Mouse (Mus musculus): Measurements from ENCODE around the gene Il17rd. TPM values are rescaled to one million over a fixed set of nuclear protein-coding genes. Genes with fewer than 3 reads are reported as not detected.

The Il17rd gene
- polyA plus RNA-seq, 1 experiment from 2014 or later = 0.12 TPM

- Histone ChIP-seq H3K4me3 (ENCODE audit: low read depth, low read length) (no peak overlapping the region), H3K27ac (ENCODE audit: low read depth) (no peak overlapping the region), H3K9me3 (ENCODE audit: low read length) (no peaks in the 10 kb centered on the region), H3K36me3 (replicated peaks; ENCODE audit: insufficient read depth, low read length) (no peaks in the 10 kb centered on the region), H3K27me3 (ENCODE audit: insufficient read depth, low read length) (0 out of 2 replicates have a peak, but pooled peaks cover 2% of the 10 kb centered on the region), H3K9ac (replicated peaks) (no peak overlapping the region), H3K4me2 (ENCODE audit: low read depth, low read length) (no peak overlapping the region), H3K4me1 (ENCODE audit: insufficient read depth) (no peaks in the 10 kb centered on the region)
- TF ChIP-seq EP300 (IDR thresholded peaks at IDR 0.05; ENCODE audit: low read depth) (no peak), CTCF (IDR thresholded peaks at IDR 0.05; ENCODE audit: low read depth) (no peak)
- 48% methylated on average over 6 of the region's 6 CpGs for WGBS (ENCODE audit: insufficient replicate concordance)
- ATAC-seq (no peak), DNase-seq (no peak)
Measured at GRCm38 (mm10) chr14:27067866-27068271, 29.1 kb downstream of the Il17rd start.

- Histone ChIP-seq H3K4me3 (ENCODE audit: low read depth, low read length) (no peak overlapping the region), H3K4me1 (ENCODE audit: insufficient read depth) (no peaks in the 10 kb centered on the region), H3K9me3 (ENCODE audit: low read length) (no peaks in the 10 kb centered on the region), H3K9ac (replicated peaks) (no peak overlapping the region), H3K27ac (ENCODE audit: low read depth) (no peak overlapping the region), H3K36me3 (replicated peaks; ENCODE audit: insufficient read depth, low read length) (no peaks in the 10 kb centered on the region), H3K27me3 (ENCODE audit: insufficient read depth, low read length) (0 out of 2 replicates have a peak, but pooled peaks cover 2% of the 10 kb centered on the region), H3K4me2 (ENCODE audit: low read depth, low read length) (no peak overlapping the region)
- WGBS (ENCODE audit: insufficient replicate concordance) = 55% methylated on average over 8 of the region's 8 CpGs
- DNase-seq (no peak), ATAC-seq (no peak)
- TF ChIP-seq CTCF (IDR thresholded peaks at IDR 0.05; ENCODE audit: low read depth) = no peak
- no peak for TF ChIP-seq EP300 (IDR thresholded peaks at IDR 0.05; ENCODE audit: low read depth)
Measured at GRCm38 (mm10) chr14:27069434-27070097, 30.8 kb downstream of the Il17rd start.

- DNase-seq (no peak), ATAC-seq (no peak)
- H3K27me3 ChIP-seq (ENCODE audit: insufficient read depth, low read length) = 0 out of 2 replicates have a peak, but pooled peaks cover 2% of the 10 kb centered on the region
- H3K4me3 ChIP-seq (ENCODE audit: low read depth, low read length) = no peak overlapping the region
- H3K27ac ChIP-seq (ENCODE audit: low read depth) = no peak overlapping the region
- H3K4me2 ChIP-seq (ENCODE audit: low read depth, low read length) = no peak overlapping the region
- H3K9me3 ChIP-seq (ENCODE audit: low read length) = no peaks in the 10 kb centered on the region
- H3K9ac ChIP-seq (replicated peaks) = no peak overlapping the region
- H3K4me1 ChIP-seq (ENCODE audit: insufficient read depth) = no peaks in the 10 kb centered on the region
- WGBS (ENCODE audit: insufficient replicate concordance) = 49% methylated on average over 3 of the region's 3 CpGs
- H3K36me3 ChIP-seq (replicated peaks; ENCODE audit: insufficient read depth, low read length) = no peaks in the 10 kb centered on the region
- TF ChIP-seq CTCF (IDR thresholded peaks at IDR 0.05; ENCODE audit: low read depth) (no peak), EP300 (IDR thresholded peaks at IDR 0.05; ENCODE audit: low read depth) (no peak)
Measured at GRCm38 (mm10) chr14:27070128-27070527, 31.4 kb downstream of the Il17rd start.

GRCm38 (mm10) chr14:27070758-27071157 lies 32.0 kb downstream of the Il17rd start:
- no peak for ATAC-seq
- Histone ChIP-seq H3K4me1 (ENCODE audit: insufficient read depth) (no peaks in the 10 kb centered on the region), H3K27ac (ENCODE audit: low read depth) (no peak overlapping the region), H3K9ac (replicated peaks) (no peak overlapping the region), H3K4me3 (ENCODE audit: low read depth, low read length) (no peak overlapping the region), H3K4me2 (ENCODE audit: low read depth, low read length) (no peak overlapping the region), H3K27me3 (ENCODE audit: insufficient read depth, low read length) (0 out of 2 replicates have a peak, but pooled peaks cover 2% of the 10 kb centered on the region), H3K36me3 (replicated peaks; ENCODE audit: insufficient read depth, low read length) (no peaks in the 10 kb centered on the region), H3K9me3 (ENCODE audit: low read length) (no peaks in the 10 kb centered on the region)
- DNase-seq = no peak
- no peak for TF ChIP-seq CTCF (IDR thresholded peaks at IDR 0.05; ENCODE audit: low read depth)
- 54% methylated on average over 9 of the region's 9 CpGs for whole genome bisulfite sequencing (ENCODE audit: insufficient replicate concordance)

GRCm38 (mm10) chr14:27071985-27072384 lies 33.2 kb downstream of the Il17rd start:
- Histone ChIP-seq H3K27ac (ENCODE audit: low read depth) (no peak overlapping the region), H3K4me3 (ENCODE audit: low read depth, low read length) (no peak overlapping the region), H3K27me3 (ENCODE audit: insufficient read depth, low read length) (0 out of 2 replicates have a peak, but pooled peaks cover under 1% of the 10 kb centered on the region), H3K9ac (replicated peaks) (no peak overlapping the region), H3K4me1 (ENCODE audit: insufficient read depth) (no peaks in the 10 kb centered on the region), H3K36me3 (replicated peaks; ENCODE audit: insufficient read depth, low read length) (no peaks in the 10 kb centered on the region), H3K4me2 (ENCODE audit: low read depth, low read length) (no peak overlapping the region), H3K9me3 (ENCODE audit: low read length) (no peaks in the 10 kb centered on the region)
- ATAC-seq (peak; percentile 83), DNase-seq (peak; percentile 78)
- TF ChIP-seq EP300 (IDR thresholded peaks at IDR 0.05; ENCODE audit: low read depth) (no peak), CTCF (IDR thresholded peaks at IDR 0.05; ENCODE audit: low read depth) (no peak)
- WGBS (ENCODE audit: insufficient replicate concordance) = 10% methylated on average over 3 of the region's 3 CpGs

- Histone ChIP-seq H3K27me3 (ENCODE audit: insufficient read depth, low read length) (no peaks in the 10 kb centered on the region), H3K4me1 (ENCODE audit: insufficient read depth) (no peaks in the 10 kb centered on the region), H3K27ac (ENCODE audit: low read depth) (no peak overlapping the region), H3K4me3 (ENCODE audit: low read depth, low read length) (no peak overlapping the region), H3K9ac (replicated peaks) (no peak overlapping the region), H3K9me3 (ENCODE audit: low read length) (no peaks in the 10 kb centered on the region), H3K4me2 (ENCODE audit: low read depth, low read length) (no peak overlapping the region), H3K36me3 (replicated peaks; ENCODE audit: insufficient read depth, low read length) (no peaks in the 10 kb centered on the region)
- ATAC-seq (no peak), DNase-seq (no peak)
- TF ChIP-seq CTCF (IDR thresholded peaks at IDR 0.05; ENCODE audit: low read depth) (no peak), EP300 (IDR thresholded peaks at IDR 0.05; ENCODE audit: low read depth) (no peak)
- WGBS (ENCODE audit: insufficient replicate concordance) = 63% methylated on average over 6 of the region's 6 CpGs
Measured at GRCm38 (mm10) chr14:27075084-27075483, 36.3 kb downstream of the Il17rd start.

Data from liver, postnatal 0 days (tissue).